Mouse (Mus musculus) gastrocnemius, postnatal 14 days (tissue): Measurements from ENCODE around the gene Wwc1. TPM values are rescaled to one million over a fixed set of nuclear protein-coding genes. Genes with fewer than 3 reads are reported as not detected.

Source experiments
- DNase-seq: peaks from one replicate; pipeline ENCODE4 v3.0.0; 2021; ENCODE audit warnings: mixed read lengths
- intact Hi-C: fragments of 180-260 bp; cut with DNase I; formaldehyde crosslinking; loops from one replicate; pipeline ENCODE4 v1.15.1; 2025; ENCODE audit warnings: low total_unique reads
- total RNA-seq, 2 experiments: library from RNA; stranded (reverse); gene quantifications; 2 replicates each; pipeline ENCODE4 v1.2.3; 2021

Gene Wwc1
- total RNA-seq, 2 experiments from 2014 or later: 0.23 to 0.55 TPM

DNA sequence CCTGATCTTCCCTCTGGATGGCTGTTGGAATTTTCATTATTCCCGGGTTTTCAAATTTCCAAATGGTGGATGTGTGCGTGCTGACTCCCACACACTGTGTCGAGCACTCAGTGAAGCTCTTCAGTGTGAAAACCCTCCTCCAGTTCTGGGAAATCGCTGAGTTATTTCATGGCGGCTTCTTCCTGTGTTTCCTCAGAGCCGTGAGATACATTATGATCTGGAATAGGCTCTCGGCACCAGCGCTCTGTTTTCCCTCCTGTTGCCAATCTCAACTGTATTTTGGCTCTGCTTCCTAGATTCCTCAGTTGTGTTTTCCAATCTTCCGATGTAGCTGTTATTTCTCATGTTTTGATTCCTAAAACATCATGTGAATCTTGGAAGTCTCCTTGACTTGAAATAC lies 77.2 kb downstream of the Wwc1 start:
- intact Hi-C loops: no loop called here
- DNase-seq: no peak

DNA sequence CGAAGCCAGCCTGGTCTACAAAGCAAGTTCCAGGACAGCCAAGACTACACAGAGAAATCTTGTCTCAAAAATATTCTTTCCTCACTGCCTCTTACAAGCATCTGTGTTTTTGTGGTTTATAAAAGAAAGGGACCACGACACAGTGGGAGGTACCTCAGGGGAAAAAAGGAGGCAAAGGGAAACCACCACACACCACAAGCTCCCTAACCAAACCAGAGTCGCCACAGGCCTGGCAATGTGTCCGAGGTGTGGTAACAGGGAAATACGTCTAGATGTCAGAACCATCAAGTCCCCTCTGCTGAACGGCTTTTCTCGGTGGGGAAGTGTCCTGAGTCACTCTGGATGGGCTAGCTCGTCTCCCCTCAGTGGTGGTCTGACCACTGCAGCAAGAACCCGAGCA lies 80.4 kb downstream of the Wwc1 start:
- intact Hi-C loops: no loop called here
- no peak for DNase-seq

DNA sequence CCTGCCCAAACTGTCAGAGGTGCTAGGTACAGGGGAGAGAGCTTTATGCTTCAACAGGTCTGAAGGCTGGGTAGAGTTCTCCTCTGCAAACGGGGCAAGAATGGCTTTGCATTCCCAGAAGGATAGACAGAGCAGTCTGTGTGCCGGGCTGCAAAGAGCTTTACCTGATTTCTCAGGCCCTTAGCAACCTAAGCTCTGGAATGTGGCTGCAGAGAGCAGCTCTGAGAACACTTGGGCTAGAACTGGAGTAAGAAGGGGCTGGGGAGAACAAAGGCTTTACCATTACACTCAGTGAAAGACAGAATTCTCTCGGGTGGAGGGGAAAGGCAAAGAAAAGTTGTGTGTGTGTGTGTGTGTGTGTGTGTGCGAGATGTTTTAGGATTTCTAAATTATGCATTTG lies 86.9 kb downstream of the Wwc1 start:
- no peak for DNase-seq
- intact Hi-C loops: no loop called here

DNA sequence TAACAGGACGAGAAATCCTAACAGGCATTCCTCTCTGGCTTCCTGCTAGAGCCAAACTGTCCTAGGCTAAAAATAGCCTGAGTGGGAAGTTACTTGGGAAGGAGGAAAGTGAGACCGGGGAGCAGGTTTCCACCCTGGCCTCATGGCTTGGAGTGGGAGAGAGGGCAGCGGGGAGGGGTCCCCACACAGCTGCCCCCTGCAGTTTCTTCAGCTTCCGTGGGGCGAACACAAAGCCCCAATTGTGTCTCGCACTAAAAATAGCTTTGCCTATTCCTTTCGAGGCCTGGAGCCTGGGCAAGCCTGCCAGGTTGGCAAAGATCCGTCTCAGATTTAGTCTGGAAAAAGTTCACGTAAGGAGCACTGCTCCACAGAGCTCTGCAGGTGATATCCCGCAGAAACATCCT lies 87.3 kb downstream of the Wwc1 start:
- intact Hi-C loops: no loop called here
- DNase-seq: no peak

DNA sequence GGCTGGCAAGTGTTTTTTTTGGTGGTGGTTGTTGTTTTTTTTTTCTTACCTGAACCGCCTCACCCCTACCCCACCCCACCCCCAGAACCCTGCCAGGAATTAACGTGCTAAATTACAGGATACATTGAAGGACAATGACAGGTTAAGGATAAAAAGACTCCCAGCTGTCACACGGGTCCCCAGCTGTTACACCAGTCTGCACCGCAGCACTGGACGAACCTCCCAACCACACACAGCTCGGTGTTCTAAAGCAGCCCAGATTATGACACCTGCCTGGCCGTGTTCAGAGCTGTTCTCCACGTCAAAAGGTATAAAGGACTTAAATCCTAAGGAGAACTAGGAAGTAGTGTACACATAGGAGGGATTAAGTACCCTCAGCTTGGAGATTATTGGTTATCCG lies 88.0 kb downstream of the Wwc1 start:
- intact Hi-C loops: no loop called here
- no peak for DNase-seq

DNA sequence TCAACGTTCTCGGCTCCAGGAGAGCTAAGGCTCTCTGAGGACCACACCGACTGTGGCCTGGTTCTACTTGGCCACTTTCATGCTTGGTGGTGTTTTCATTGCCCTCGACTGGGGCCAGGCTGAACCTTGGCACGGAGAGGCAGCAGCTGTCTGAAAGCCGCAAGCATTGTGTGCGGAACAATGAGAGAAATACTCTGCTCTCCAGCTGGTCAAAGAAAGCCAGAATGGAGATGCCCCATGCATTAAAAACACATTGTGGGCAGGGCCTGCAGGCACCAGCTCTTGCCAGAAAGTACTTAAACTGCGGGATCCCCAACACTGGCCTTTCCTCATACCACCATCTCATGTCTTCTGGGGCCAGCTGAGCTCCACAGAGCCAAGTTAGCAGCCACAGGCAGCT lies 91.5 kb downstream of the Wwc1 start:
- intact Hi-C loops: no loop called here
- DNase-seq: no peak

DNA sequence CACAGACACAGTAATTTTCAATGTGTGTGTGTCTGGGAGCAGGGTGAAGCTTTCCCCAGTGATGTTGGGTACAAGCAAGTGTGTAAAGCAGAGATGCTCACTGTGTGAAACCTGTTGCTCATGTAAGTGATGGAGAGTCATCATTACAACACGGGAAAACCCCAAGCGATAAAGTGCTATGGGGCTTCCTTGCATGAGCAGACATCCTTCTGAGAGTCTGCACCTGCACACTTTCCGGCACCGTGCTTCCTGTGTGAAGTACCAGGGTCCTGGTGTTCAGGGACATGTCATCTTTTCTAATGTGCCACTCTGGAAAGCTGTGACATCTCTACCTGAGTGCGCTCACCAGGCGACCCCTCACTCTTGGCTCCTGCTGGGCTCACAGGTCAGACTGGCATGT lies 97.5 kb downstream of the Wwc1 start:
- no peak for DNase-seq
- intact Hi-C loops: no loop called here

DNA sequence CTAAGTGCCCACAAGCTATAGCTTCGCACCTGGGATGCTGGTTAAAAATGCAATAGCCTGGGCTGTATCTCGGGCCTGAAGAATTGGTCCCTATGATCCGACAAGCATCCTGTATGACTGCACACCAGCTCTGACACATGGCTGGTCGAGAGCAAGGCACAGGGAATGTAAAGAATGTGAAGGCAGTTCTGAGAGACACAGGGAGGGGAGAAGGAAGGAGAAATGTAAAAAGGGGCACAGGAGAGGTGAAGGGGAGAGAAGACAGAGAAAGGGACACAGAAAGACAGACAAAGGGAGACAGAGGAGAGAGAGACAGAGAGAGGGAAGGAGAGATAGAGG lies 101.8 kb downstream of the Wwc1 start:
- no peak for DNase-seq
- intact Hi-C loops: no loop called here

DNA sequence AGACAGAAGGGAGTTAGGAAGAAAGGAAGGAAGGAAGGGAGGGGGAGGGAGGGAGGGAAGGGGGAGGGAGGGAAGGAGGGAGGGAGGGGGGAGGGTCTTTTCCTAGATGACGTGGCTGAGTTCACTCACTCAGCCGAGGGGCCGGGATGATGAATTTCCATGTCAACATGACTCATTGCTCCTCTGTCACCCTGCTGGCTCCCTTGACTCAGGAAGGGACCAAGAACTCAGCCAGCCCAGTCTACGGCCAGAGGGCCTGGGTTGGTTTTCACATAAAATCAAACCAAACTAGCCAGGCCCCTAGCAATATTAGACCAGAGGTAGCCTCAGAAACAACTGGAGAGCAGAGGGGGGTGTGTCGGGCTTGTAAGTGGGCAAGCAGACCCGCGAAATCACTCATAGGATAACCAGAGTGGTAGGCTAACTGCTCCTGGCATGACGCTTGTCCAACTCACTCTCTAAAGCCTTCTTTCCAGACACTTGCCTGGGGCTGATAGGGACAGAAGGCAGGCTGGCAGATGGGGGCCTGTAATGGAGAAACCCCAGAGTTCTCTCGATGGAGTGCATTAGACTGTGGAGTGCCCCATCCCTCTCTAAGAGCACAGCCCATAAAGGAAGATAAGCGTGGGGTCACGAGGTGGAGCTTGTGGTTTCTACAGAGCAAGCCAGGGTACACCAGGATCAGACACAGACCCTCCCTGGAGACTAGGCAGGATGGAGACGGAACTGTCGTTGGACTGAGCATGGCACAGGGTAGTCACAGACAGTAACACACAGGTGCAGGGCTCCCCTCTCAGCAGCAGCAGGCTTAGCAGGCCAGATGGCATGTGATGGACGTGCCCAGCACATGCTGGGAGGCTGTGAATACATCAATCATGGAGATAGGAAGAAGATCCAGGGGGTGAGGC lies 102.4 kb downstream of the Wwc1 start:
- DNase-seq: no peak

DNA sequence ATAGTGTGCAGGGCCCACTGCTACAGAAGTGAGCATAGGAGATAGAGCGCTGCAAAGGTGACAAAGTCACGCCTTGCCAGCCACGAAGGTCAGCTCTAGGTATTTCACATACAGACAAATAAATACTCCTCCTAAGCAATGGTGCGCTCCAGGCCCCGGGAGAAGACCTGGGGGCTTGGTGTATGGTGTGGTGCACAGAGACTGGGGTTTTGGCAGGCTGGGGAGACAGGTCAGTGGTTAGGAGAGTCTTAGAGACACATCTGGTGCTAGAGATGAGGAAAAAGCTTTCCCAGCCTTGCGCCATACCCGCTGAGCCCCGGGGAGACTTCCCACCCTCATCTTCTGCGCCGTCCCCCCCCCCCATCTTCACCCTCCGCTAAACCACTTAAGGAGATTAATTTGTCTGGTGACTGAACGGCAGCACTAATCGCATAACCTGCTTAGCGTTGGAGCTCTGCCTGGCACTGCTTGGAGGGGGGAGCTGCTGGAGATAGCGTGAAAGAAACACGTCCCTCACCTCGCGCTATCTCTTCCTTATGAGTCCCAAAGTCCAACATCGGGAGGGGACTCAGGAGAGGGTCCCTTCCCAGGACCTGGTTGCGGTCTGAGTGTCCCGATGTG lies 106.6 kb downstream of the Wwc1 start:
- DNase-seq: no peak
- intact Hi-C loops: no loop called here

More for the DNA sequence above, 102.4 kb downstream of the Wwc1 start:
- intact Hi-C loops: no loop called here

DNA sequence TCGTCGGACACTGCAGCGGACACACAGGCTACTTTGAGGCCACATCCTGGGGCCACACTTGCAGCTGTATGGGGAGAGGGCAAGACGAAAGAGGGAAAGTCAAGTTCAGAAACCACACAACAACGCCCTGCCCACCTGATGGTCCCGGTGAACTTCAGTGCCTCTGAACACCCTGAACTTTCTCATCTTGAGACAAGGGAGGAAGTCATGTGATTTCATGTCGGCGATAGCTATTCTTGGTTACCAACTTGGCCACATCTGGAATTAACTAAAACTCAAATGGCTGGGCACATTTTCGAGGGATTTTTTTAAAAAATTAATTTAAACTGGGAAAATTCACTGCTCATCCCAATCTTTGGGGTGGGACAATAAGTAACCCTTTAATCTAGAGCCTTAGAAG lies 109.4 kb downstream of the Wwc1 start:
- intact Hi-C loops: no loop called here
- no peak for DNase-seq

DNA sequence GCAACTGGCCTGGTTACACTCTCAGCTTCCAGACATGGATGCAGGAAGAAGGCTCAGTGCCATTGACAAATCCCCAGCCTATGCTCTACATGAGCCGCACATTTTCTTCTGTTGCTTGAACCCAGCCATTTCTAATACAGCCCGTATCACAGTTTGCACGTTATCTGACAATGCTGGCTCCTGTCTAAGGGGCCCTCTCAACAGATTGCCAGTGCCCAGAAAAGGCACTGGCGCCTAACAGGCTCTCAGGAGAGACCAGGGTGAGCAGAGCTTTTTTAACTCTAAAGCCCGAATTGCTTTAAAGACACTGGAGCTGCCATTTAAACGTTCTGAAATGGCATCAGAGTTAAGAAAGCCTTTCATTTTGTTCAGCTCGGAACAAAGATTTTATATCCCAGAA lies 114.2 kb downstream of the Wwc1 start:
- intact Hi-C loops: no loop called here
- DNase-seq: no peak

DNA sequence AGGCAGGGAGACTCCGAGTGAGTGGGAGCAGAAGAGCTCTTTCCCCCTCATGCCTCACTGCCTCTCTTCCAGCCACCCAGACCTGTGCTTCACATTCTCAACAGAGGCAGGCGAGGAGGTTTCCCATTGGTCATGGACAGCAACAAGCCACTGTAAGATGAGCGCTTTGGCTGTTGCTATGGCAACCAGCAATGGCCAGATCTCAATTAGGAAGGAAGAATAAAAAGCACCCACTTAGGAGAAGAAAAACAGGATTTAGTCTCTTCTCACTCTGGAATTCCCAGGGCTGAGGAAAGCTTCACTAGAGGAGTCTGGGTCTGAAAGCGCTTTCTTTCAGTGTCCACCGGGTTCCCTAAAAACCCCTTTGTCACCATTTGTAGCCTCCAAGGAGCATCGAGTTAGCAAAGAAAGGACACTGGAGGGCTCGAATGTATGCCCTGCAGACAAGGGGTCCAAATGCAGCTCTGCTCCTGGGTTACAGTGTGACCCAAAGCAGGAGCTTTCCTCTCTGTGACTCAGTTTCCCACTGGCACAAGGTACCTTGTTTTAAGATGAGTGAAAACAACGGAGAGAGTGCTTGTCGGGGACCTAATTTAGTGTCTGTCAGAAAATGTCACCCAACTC lies 115.2 kb downstream of the Wwc1 start:
- intact Hi-C loops: no loop called here

DNA sequence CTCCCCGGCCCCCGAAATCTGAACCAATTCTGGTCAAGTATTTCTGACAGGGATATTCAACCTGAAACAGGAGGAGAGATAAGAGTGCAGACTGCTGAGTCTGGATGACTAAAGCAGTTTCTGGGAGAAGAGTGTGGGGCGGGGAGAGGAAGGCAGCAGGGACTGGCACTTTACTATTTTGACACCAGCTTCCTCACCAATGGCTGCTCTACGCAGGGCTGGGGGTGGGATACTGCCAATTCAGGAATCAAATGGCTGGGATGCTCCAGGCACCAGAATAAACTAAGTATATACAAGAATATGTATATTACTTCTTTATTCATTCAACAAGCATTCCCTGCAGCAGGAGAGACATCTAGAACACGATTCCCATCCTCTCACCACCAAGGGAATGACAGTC lies 116.7 kb downstream of the Wwc1 start:
- intact Hi-C loops: no loop called here
- DNase-seq: no peak

More for the DNA sequence above, 115.2 kb downstream of the Wwc1 start:
- DNase-seq: no peak

DNA sequence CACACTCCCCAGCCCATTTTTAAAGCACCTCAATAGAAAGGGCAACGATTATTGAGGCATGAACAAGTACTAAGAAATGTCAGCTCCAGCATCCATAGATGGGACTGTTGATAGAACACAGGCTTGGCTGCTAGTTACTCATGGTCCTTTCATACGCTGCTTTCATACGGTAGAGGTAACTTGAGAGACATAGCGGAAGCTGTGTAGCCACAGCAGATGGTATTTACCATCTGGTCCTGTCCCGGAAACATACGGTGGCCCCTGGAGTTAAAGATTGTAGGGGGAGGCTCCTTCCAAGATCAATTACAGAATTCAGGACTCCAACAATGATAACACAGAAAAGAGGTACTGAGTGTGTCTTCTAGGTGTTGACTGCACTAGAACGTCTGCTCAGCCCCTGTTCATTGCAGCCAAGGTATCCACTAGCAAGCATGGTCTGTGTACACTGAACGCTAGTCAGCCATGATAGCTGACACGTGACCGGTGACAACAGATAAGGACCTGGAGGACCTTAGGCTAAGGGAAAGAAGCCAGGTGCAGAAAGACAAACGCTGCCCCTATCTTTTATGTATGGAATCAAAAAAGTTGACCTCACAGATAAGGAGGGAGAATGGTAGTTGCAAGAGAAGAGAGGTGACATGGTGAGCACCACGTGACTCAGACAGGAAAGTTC lies 122.8 kb downstream of the Wwc1 start:
- intact Hi-C loops: no loop called here
- no peak for DNase-seq

DNA sequence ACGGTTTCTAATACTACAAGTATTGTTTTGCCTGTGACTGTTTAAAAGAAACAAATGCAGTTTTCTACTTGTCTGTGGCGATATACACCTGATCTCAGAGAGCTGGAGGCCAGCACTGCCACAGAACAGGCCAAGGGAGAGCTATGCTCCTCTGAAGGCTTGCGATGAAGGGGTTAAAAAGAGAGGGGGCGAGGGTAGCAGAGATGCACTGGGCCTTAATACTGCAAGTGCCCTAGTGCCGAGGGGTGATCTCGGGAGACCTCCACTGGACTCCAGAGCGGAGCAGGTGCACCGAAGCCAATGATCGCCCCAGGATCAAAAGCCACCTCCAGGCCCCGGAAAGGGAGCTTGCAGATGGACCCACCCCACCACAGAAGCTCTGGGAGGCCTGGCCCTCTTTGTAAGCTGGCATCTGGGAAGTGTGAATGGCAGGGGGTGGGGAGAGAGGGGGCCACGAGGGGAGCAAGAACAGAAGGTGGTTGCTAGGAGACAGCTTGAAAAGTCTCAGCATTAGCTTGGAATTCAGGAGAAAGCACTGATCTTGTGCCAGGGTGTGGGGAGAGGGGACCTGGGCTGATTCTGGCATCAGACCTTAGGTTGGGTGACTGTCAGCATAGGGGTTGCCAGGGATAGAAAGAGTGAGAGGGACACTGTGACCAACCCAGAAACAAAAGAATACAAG lies 123.8 kb downstream of the Wwc1 start:
- intact Hi-C loops: no loop called here
- no peak for DNase-seq

DNA sequence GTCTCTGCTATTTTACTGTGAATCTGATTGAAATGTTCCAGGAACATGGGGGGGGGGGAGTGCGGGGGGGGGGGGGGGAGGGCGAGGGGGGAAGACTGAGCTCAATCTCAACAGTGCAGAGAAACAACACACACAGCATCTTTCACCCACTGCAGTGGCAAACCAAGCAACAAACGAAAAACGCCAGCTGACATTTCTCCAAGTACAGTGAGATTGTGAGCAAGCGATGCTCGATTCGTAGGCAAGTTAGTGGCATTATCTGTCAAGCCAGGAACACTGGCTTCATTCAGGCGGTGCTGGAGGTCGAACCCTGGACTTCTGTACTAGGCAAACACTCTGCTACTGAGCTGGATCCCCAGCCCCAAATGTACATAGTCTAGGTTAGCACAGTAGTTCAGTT lies 124.8 kb downstream of the Wwc1 start:
- no peak for DNase-seq
- intact Hi-C loops: no loop called here

DNA sequence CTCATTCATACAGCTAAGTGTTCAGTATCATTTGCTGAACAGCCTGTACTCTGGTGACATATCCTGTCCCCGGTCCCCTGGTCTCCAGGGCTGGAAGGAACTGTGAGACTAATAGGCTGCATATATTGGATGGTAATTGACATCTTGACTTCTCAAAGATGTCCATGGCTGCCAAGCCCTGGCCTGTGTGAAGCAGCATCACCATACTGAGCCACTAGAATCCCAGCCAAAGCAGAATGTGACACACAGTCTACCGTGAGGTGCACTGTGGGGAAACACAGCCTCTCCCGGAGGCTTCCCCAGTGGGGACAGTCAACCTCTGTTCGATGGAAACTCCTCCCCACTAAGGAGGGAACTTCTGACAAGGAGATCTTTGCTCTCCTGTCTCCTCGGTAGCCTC lies 125.4 kb downstream of the Wwc1 start:
- no peak for DNase-seq
- intact Hi-C loops: no loop called here

DNA sequence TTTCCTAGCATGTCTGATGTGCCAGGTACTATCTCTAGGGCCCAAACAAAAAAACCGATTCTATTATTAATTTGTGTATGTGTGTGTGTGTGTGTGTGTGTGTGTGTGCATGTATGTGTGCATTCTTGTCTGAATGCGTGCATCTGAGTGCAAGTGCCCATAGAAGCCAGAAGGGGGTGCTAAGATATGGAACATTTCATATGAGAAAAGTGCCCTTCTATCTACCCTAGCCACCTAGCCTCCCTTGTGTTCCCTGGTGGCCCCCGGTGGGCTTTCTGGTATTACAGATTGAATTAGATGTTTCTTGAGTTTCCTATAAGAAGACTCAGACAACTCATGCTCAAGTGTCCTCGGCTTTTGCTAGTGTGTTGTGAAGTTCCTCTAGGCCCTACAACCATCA lies 126.7 kb downstream of the Wwc1 start:
- no peak for DNase-seq

DNA sequence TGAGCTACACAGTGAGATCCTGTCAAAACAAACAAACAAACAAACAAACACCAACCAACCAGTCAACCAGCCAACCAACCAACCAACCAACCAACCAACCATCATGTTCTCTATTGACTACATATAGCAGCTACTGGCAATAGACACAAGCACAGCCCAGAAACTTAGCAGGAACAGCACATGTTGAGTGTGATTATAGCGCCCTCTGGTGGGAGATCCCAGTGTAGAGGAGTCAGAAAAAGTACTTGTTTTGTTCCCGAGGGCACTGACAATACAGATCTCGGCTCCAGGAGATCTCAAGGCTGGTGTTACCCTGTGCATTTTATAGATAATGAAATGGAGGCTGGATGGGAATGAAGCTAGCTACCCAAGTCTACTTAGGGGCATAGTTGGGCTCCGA lies 127.6 kb downstream of the Wwc1 start:
- DNase-seq: no peak
- intact Hi-C loops: no loop called here

More for the DNA sequence above, 126.7 kb downstream of the Wwc1 start:
- intact Hi-C loops: no loop called here
